Mouse (Mus musculus): ENCODE results near the gene Vasp. TPM values are rescaled to one million over a fixed set of nuclear protein-coding genes. Genes with fewer than 3 reads are reported as not detected.

Vasp gene
- polyA plus RNA-seq, 1 experiment from 2014 or later = 32.8 TPM

DNA sequence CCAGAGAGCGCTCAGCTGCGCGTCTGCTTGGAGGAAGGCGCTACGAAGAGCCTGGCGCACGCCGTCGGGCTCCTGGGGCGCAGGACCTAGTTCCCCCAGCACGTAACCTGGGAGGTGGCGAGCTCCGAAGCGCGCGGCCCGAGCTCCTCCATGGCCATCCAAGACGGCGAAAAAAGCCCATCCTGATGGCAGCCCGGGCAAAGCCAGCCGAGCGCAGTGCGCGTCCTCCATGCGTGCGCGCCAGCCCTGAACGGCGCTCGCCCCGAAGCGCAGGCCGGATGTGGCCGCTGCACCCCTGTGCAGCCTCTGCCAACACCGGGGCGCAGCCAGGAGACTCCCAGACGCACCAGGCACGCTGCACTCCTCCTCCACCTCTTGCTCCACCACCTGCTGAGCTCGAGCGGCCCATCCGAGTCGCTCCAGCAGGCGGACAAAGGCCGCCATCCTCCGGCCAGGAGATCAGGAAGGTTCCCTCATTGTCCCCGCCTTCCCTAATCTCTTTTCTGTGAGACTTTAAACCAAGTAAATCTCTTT lies 8.0 kb upstream of the Vasp start, which contains the start of gene Ppm1n:
TSS of gene Ppm1n (minus strand) at position 484 of the 534 bp plus-strand sequence.
- Histone ChIP-seq H3K4me2 (ENCODE audit: low read depth, low read length) (0 out of 2 replicates have a peak within 1 kb of the TSS, but pooled peaks have one; percentile 5), H3K27ac (ENCODE audit: low read length) (no peak within 1 kb of the TSS), H3K4me3 (ENCODE audit: low read depth, low read length) (peak within 1 kb of the TSS; percentile 11; the same call in 1 of the 2 replicates), H3K36me3 (ENCODE audit: control insufficient read depth, insufficient read depth) (no peaks in the 10 kb centered on the region), H3K9me3 (replicated peaks; ENCODE audit: control insufficient read depth, low read length) (no peaks in the 10 kb centered on the region), H3K27me3 (ENCODE audit: control insufficient read depth, insufficient read depth, low read depth, low read length) (peaks cover 66% of the 10 kb centered on the region), H3K9ac (ENCODE audit: low read depth, low read length) (no peak within 1 kb of the TSS), H3K4me1 (ENCODE audit: control insufficient read depth, low read depth, low read length) (peaks cover 18% of the 10 kb centered on the region)
- no peak for ATAC-seq (ENCODE audit: low read depth)
- 2% methylated on average over 46 of the region's 46 CpGs for WGBS (ENCODE audit: insufficient replicate concordance)

DNA sequence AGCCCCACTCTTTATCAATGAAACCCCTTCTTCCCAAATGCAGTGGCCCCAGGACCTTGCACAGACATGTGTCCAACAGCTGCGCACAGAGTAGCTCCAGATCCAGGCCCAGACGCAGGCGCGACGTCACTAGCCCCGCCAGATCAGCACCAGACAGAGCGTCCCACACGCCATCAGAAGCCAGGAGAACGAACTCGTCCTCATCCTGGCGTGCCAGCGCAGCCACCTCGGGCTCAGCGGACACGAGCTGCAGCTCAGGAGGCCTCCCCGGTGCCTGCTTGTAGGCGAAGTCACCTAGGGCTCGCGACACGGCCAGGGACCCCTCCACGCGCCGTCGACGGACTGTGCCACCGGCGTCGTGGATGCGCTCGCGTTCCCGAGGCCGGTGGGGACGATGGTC lies 7.4 kb upstream of the Vasp start:
- no peak overlapping the region for H3K9ac ChIP-seq (ENCODE audit: low read depth, low read length)
- no peak overlapping the region for H3K4me2 ChIP-seq (ENCODE audit: low read depth, low read length)
- H3K36me3 ChIP-seq (ENCODE audit: control insufficient read depth, insufficient read depth) = no peaks in the 10 kb centered on the region
- no peaks in the 10 kb centered on the region for H3K9me3 ChIP-seq (replicated peaks; ENCODE audit: control insufficient read depth, low read length)
- 5% methylated on average over 34 of the region's 34 CpGs for WGBS (ENCODE audit: insufficient replicate concordance)
- peaks cover 18% of the 10 kb centered on the region for H3K4me1 ChIP-seq (ENCODE audit: control insufficient read depth, low read depth, low read length)
- H3K27ac ChIP-seq (ENCODE audit: low read length) = no peak overlapping the region
- H3K27me3 ChIP-seq (ENCODE audit: control insufficient read depth, insufficient read depth, low read depth, low read length) = peaks cover 60% of the 10 kb centered on the region
- H3K4me3 ChIP-seq (ENCODE audit: low read depth, low read length) = 0 out of 2 replicates have a peak overlapping the region, but pooled peaks have one; percentile 11
- ATAC-seq (ENCODE audit: low read depth) = no peak

DNA sequence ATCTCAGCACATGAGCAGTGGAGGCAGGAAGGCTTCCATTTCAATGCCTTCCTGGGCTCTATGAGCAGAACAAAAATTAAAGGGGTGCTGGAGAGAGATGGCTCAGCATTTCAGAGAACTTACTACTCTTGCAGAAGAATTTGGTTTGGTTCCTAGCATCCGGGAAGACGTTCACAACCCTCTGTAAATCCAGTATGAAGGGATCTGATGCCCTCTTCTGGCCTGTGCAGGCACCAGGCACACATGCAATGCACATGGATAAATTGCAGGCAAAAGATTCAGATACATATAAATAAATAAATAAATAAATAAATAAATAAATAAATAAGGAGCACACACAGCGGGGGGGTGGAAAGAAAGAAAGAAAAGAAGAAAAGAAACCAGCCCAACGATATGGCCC lies 4.6 kb upstream of the Vasp start:
- H3K36me3 ChIP-seq (ENCODE audit: control insufficient read depth, insufficient read depth) = no peaks in the 10 kb centered on the region
- no peak overlapping the region for H3K9ac ChIP-seq (ENCODE audit: low read depth, low read length)
- H3K9me3 ChIP-seq (replicated peaks; ENCODE audit: control insufficient read depth, low read length) = no peaks in the 10 kb centered on the region
- no peak overlapping the region for H3K27ac ChIP-seq (ENCODE audit: low read length)
- peaks cover 42% of the 10 kb centered on the region for H3K27me3 ChIP-seq (ENCODE audit: control insufficient read depth, insufficient read depth, low read depth, low read length)
- H3K4me3 ChIP-seq (ENCODE audit: low read depth, low read length) = no peak overlapping the region
- 45% methylated on average over 4 of the region's 4 CpGs for WGBS (ENCODE audit: insufficient replicate concordance)
- no peak overlapping the region for H3K4me2 ChIP-seq (ENCODE audit: low read depth, low read length)
- H3K4me1 ChIP-seq (ENCODE audit: control insufficient read depth, low read depth, low read length) = peaks cover 6% of the 10 kb centered on the region
- no peak for ATAC-seq (ENCODE audit: low read depth)

DNA sequence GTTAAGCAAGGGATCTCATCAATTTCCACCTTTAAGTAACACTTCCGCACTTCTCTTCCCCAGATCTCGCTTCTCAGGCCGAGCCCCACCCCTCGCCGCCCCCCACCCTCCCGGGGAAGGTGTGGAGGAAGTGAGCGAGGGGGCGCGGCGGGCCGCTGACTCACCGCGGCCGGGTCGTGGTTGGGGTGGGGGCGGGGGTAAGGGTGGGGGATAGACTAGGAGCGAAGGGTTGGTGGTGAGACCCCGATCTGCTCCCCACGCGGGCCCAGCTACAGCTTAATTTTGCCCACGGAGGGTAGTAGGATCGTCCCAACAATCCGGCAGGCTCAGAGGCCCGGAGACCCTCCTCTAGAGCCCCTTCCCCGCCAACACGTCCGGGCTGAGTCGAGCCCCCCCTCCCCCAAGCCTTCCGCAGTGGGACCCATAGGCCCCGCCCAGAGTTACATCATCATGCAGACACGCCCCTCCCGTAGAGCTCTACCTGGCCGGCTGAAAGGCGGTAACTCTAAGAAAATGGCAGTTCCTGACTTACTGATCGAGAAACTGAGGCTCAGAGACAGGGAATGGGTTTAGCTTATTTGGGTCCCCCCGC lies 652 bp upstream of the Vasp start:
- no peaks in the 10 kb centered on the region for H3K36me3 ChIP-seq (ENCODE audit: control insufficient read depth, insufficient read depth)
- H3K4me1 ChIP-seq (ENCODE audit: control insufficient read depth, low read depth, low read length) = peaks cover 37% of the 10 kb centered on the region
- peak overlapping the region; percentile 82 for H3K4me3 ChIP-seq (ENCODE audit: low read depth, low read length)
- peak overlapping the region; percentile 100 for H3K4me2 ChIP-seq (ENCODE audit: low read depth, low read length)
- 0% methylated on average over 36 of the region's 36 CpGs for WGBS (ENCODE audit: insufficient replicate concordance)
- H3K27ac ChIP-seq (ENCODE audit: low read length) = peak overlapping the region; percentile 98
- peaks cover 2% of the 10 kb centered on the region; the same call in 1 of the 2 replicates for H3K27me3 ChIP-seq (ENCODE audit: control insufficient read depth, insufficient read depth, low read depth, low read length)
- H3K9me3 ChIP-seq (replicated peaks; ENCODE audit: control insufficient read depth, low read length) = no peaks in the 10 kb centered on the region
- H3K9ac ChIP-seq (ENCODE audit: low read depth, low read length) = peak overlapping the region; percentile 90
- peak; percentile 61 for ATAC-seq (ENCODE audit: low read depth)

DNA sequence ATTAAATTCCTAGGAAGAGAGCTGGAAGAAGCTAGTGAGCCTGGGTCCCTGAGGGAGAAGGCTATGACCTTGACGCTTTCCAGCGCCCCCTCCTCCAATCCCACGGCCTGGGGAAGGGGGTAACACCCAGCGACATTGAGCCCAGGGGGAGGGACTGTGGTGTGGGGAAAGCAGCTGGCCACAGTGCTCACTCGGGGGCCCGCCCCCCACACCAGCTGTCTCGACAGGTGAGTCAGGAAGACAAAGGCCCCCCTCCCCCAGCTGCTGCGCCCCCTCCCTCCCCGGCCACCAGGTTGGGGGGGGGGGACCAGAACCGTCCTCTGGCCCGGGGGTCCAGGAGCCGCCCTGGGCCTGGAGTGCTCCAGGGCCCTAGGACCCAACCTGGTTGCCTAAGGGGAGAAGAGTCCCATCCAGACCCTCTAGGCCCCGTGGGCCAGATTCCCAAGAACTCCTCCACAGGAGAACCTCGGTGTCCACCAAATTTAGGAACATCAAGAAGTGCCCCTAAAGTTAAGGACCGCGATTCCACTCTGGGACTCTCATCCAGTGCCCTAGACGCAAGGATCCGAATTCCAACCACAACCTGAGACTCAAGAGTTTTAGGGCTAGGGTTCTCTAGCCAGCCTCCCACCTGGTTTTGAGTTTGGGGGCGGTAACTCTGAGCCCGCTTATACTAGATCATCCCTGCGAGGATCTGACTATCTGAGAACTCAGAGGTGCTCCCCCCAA lies 944 bp downstream of the Vasp start:
- Histone ChIP-seq H3K27me3 (ENCODE audit: control insufficient read depth, insufficient read depth, low read depth, low read length) (no peaks in the 10 kb centered on the region), H3K27ac (ENCODE audit: low read length) (peak overlapping the region; percentile 98), H3K4me2 (ENCODE audit: low read depth, low read length) (peak overlapping the region; percentile 100), H3K9ac (ENCODE audit: low read depth, low read length) (peak overlapping the region; percentile 90), H3K9me3 (replicated peaks; ENCODE audit: control insufficient read depth, low read length) (no peaks in the 10 kb centered on the region), H3K4me1 (ENCODE audit: control insufficient read depth, low read depth, low read length) (peaks cover 53% of the 10 kb centered on the region), H3K4me3 (ENCODE audit: low read depth, low read length) (peak overlapping the region; percentile 82), H3K36me3 (ENCODE audit: control insufficient read depth, insufficient read depth) (no peaks in the 10 kb centered on the region)
- 2% methylated on average over 19 of the region's 21 CpGs for WGBS (ENCODE audit: insufficient replicate concordance)
- no peak for ATAC-seq (ENCODE audit: low read depth)

DNA sequence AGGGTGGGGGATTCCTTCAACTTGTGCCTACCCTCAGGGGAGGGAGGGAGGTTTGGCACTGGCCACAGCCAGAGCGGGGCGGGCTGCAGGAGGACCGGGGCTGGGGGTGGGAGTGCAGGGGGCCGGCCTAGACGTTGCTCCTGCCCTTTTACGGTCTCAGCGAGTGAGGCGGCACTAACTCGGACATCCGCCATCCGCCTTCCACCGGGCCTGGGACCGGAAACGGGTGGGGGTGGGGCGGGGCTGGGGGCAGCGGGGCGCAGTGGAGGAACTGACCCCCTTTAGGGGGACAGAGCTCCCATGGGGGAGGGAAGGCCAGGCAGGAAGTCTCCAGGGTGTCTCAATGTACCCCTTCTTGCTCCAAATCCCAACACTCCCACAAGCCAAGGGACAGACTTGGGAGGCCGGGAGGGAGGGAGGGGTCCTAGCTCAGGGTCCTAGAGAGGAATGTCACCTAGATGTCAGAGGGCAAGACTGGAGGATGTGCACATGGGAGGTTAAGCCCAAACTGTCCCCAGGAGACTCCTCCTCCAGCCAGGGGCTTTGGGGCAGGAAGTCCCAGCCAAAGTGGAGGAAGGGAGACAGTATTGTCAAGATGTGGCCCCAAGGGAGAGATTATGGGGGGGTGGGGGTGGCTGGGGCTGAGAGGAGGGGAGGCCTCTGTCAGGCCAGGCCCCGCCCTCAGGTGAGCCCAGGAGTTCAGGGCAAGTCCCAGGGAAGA lies 1.7 kb downstream of the Vasp start:
- Histone ChIP-seq H3K9me3 (replicated peaks; ENCODE audit: control insufficient read depth, low read length) (no peaks in the 10 kb centered on the region), H3K4me3 (ENCODE audit: low read depth, low read length) (peak overlapping the region; percentile 82), H3K4me2 (ENCODE audit: low read depth, low read length) (peak overlapping the region; percentile 100), H3K9ac (ENCODE audit: low read depth, low read length) (peak overlapping the region; percentile 90), H3K4me1 (ENCODE audit: control insufficient read depth, low read depth, low read length) (peaks cover 61% of the 10 kb centered on the region), H3K36me3 (ENCODE audit: control insufficient read depth, insufficient read depth) (no peaks in the 10 kb centered on the region), H3K27ac (ENCODE audit: low read length) (peak overlapping the region; percentile 98), H3K27me3 (ENCODE audit: control insufficient read depth, insufficient read depth, low read depth, low read length) (no peaks in the 10 kb centered on the region)
- peak; percentile 15 for ATAC-seq (ENCODE audit: low read depth)
- WGBS (ENCODE audit: insufficient replicate concordance) = 1% methylated on average over 19 of the region's 19 CpGs

DNA sequence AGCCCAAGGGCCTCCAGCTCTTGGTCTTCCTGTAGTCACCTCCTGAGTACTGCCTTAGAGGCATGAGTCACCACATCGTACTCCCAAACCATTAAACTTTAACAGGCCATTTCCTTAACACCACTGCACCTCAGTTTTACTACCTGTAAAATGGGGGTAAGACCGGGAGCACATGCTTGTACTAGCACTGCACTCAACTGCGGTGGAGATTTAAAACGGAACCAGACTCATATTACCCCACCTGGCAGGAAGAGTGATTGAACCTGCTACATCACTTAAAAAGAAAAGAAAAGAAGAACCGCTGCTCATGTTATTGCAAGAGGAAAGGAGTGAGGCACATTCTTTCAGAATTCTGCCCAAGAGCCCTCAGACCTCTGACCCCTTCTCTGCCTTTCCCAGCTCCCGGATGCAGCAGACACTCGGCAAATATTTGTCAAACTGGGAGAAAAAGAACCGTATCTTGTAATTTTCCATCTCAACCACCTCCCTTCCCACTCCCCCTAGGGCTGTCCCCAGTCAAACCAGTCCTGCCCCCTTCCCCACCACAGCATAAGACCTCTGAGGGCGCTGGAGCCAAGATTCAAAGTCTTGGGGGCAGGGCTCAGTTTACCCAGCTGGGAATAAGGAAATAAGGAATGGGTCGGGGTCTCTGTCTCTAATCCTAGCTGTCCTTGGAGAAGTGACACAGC lies 2.5 kb downstream of the Vasp start:
- Histone ChIP-seq H3K36me3 (ENCODE audit: control insufficient read depth, insufficient read depth) (peaks cover 5% of the 10 kb centered on the region; the same call in 1 of the 2 replicates), H3K27ac (ENCODE audit: low read length) (peak overlapping the region; percentile 98), H3K4me1 (ENCODE audit: control insufficient read depth, low read depth, low read length) (peaks cover 68% of the 10 kb centered on the region), H3K9ac (ENCODE audit: low read depth, low read length) (peak overlapping the region; percentile 90), H3K4me2 (ENCODE audit: low read depth, low read length) (peak overlapping the region; percentile 100), H3K4me3 (ENCODE audit: low read depth, low read length) (peak overlapping the region; percentile 82), H3K27me3 (ENCODE audit: control insufficient read depth, insufficient read depth, low read depth, low read length) (no peaks in the 10 kb centered on the region), H3K9me3 (replicated peaks; ENCODE audit: control insufficient read depth, low read length) (no peaks in the 10 kb centered on the region)
- 25% methylated on average over 10 of the region's 10 CpGs for WGBS (ENCODE audit: insufficient replicate concordance)
- ATAC-seq (ENCODE audit: low read depth) = no peak

DNA sequence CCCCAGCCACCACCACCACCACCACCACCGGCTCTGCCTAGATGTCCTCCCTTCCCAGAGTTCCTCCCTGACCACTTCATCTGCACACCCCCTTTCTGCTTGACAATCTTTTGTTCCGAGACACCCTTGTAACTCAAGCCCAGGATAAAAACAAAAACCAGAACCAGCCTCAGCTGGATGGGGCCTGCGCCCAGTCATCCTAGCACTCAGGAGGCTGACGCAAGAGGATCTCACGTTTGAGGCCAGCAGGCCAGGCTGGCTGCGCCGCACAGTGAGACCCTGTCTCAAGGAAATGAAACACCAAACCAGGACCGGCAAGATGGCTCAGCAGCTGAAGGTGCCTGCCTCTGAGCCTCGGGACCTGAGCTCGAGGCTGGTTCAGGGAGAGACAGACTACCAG lies 4.6 kb downstream of the Vasp start:
- Histone ChIP-seq H3K4me2 (ENCODE audit: low read depth, low read length) (peak overlapping the region; percentile 73), H3K4me1 (ENCODE audit: control insufficient read depth, low read depth, low read length) (peaks cover 65% of the 10 kb centered on the region), H3K27me3 (ENCODE audit: control insufficient read depth, insufficient read depth, low read depth, low read length) (no peaks in the 10 kb centered on the region), H3K27ac (ENCODE audit: low read length) (peak overlapping the region; percentile 83), H3K9ac (ENCODE audit: low read depth, low read length) (0 out of 2 replicates have a peak overlapping the region, but pooled peaks have one; percentile 1), H3K9me3 (replicated peaks; ENCODE audit: control insufficient read depth, low read length) (no peaks in the 10 kb centered on the region), H3K36me3 (ENCODE audit: control insufficient read depth, insufficient read depth) (peaks cover 18% of the 10 kb centered on the region), H3K4me3 (ENCODE audit: low read depth, low read length) (no peak overlapping the region)
- WGBS (ENCODE audit: insufficient replicate concordance) = 37% methylated on average over 10 of the region's 10 CpGs
- no peak for ATAC-seq (ENCODE audit: low read depth)

Measured in liver, embryonic 16.5 days (tissue).